Mouse (Mus musculus): ENCODE measurements around the gene Cttnbp2nl.

Gene Cttnbp2nl

GRCm38 (mm10) chr3:104963331-104964276 is 89.3 kb downstream of the Cttnbp2nl start:
- no peak for DNase-seq

- no peak for DNase-seq
These were observed 90.1 kb downstream of the Cttnbp2nl start for GRCm38 (mm10) chr3:104962866-104963265.

DNA sequence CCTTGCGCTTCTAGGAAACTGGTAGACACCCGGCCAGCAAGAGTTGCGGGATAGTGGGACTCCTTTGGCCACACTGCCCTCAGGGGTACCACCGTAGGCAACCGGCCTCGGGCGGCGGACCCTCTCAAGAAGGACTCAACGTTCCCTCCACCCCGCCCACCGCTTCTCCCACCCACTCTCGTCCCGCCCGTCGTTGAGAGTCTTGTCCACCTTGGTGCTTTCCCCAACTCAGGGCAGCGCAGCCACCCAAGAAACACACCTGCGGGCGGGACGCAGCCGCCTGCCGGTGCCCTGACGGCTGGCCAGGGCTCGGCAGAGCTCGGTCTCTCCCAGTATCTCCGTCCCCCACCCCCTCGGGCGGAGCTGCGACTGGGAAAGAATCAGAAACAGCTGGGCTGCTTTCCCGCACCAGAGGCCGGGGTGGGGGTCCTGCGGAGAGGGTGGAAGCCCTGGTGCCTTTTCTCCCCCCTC is 90.8 kb downstream of the Cttnbp2nl start:
- DNase-seq = no peak

GRCm38 (mm10) chr3:104961066-104962059 is 91.6 kb downstream of the Cttnbp2nl start, which contains the start of gene Wnt2b:
TSS of gene Wnt2b (minus strand) at chr3:104961921.
- DNase-seq = no peak

- no peak for DNase-seq
These were observed 92.6 kb downstream of the Cttnbp2nl start for GRCm38 (mm10) chr3:104960026-104961000.

- no peak for DNase-seq
These were observed 96.8 kb downstream of the Cttnbp2nl start for GRCm38 (mm10) chr3:104956131-104956581.

DNA sequence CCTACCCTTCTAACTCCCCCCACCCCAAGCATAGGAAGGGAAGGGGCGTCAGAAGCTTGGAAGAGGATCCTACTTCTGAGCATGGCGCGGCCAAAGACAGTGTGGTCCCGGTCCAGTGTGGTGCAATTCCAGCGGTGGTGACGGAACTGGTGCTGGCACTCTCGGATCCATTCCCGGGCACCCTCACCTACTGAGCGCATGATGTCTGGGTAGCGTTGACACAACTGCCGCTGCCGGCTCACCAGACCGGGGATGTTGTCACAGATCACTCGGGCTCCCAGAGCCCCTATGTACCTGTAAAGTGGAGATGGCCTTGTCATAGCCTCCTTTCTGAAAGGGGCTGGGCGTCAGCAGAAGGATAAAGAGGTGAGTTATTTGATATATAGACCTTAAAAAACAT is 98.4 kb downstream of the Cttnbp2nl start:
- no peak for DNase-seq

DNA sequence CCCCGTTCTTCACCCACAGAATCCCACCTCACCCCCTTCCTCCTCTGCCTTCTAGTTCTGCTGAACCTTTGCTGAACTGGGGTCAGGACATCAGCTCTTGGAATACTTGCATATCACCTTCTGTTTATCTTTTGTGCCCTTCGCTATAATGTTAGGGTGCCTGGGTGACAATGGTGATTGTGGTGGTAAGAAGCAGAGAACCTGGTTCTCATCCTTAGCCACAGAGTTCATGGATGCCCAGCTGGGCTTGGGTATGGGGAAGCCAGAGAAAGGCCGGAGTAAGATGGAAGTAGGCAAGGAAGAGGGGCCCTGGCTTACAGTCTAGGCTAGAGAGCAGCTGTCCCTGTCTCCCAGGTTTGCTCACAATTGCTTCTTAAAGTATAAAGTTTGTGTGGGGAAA is 98.8 kb downstream of the Cttnbp2nl start:
- DNase-seq = no peak

DNA sequence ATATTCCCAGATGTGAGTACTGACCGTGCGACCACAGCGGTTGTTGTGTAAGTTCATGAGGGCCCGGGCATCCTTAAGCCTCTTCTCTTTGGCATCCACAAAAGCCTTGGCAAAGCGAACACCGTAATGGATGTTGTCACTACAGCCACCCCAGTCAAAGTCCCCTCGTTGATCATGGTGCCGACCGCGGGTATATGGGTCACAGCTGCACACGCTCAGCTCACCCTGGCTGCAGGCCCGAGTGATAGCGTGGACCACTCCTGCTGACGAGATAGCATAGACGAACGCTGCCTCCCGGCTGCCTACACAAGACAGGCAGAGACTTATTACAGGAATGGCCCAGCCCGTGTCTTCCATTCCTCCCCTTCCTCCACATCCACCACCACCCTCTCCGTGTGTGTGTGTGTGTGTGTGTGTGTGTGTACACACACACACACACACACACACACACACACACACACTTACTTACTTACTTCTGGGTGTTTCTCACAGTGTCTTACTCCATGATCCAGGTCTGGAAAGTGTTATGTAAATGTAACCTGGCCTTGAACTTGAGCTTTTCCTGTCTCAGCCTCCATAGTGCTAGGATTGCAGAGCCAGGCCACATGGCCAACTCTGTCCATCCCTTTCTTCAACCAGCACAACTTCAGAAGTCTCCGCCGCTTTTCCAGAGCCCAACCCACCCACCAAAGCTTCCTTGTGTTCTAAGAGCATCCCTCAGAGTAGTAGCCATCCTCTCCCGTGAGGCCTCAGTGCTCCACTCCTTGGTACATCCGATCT is 99.9 kb downstream of the Cttnbp2nl start:
- no peak for DNase-seq
